ENCODE assay signal across 11 mouse cellular contexts in the genomic region with DNA sequence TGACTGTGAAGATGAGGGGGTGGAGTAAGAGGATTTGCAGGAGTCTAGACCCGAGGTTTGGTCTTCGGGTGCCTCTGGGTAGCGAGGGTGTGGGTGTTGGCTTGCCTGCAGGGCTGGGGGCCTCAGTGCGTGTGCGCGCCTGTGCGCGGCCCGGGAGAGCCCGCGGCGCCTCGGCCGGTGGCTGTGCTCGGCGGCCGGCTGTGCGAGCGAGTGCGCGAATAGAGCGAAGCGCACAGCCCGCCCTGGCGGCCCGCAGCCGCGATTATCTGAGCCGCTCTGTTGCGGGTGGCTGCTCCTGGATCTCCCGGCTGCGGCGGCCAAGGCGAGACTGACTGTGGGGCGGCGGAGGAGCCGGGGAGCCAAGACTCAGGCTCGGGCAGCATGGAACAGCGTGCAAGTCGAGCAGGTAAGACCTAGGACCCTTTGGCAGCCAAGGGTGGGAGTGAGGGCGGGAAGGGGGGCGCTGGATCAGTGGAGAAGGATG. TPM values are rescaled to one million over a fixed set of nuclear protein-coding genes. Genes with fewer than 3 reads are reported as not detected.
DNase-seq lines count a peak whose midpoint lies in the region; ATAC-seq and TF ChIP-seq lines count a peak whose summit lies in the region.
"Had no signal": no experiment of that assay in that cellular context is flagged by ENCODE, and none has a peak within 500 bp of the region (broad histone marks: within the 10 kb centered on the region; RNA-seq: fewer than 3 reads in every experiment).

No protein-coding gene starts in this region.

- H3K79me2 ChIP-seq in heart, adult 2 months (replicated peaks; ENCODE audit: control insufficient read depth, insufficient read depth, low read length) = no peaks in the 10 kb centered on the region

- no peaks in the 10 kb centered on the region for H3K9me3 ChIP-seq in heart, postnatal 0 days (replicated peaks; ENCODE audit: control insufficient read depth, low read length)
- no peaks in the 10 kb centered on the region for H3K9me3 ChIP-seq in midbrain, embryonic 13.5 days

- no peak overlapping the region for H3K9ac ChIP-seq in heart, postnatal 0 days (replicated peaks; ENCODE audit: low read depth, low read length)
- no peak overlapping the region for H3K9ac ChIP-seq in heart, adult 2 months (ENCODE audit: low read depth, low read length)
- no peak overlapping the region for H3K9ac ChIP-seq in midbrain, embryonic 13.5 days (replicated peaks)

- TF ChIP-seq POLR2A in heart, adult 2 months (IDR thresholded peaks at IDR 0.05; ENCODE audit: insufficient read depth, low read depth, low read length) = no peak

- H3K4me1 ChIP-seq in heart, postnatal 0 days (ENCODE audit: control insufficient read depth, insufficient read depth) = no peaks in the 10 kb centered on the region
- peaks cover 2% of the 10 kb centered on the region; the same call in 1 of the 2 replicates for H3K4me1 ChIP-seq in heart, adult 2 months (ENCODE audit: control insufficient read depth, insufficient read depth, low read length)
- H3K4me1 ChIP-seq in midbrain, embryonic 13.5 days (replicated peaks) = peaks cover 20% of the 10 kb centered on the region

- DNase-seq in heart, postnatal 0 days (ENCODE audit: low spot score) = no peak
- DNase-seq in heart, adult 2 months = no peak
- DNase-seq in embryo, embryonic 9.5 days (ENCODE audit: extremely low spot score) = peak; percentile 49
- DNase-seq in kidney, adult 11 months = peak; percentile 30
- DNase-seq in cerebellum, adult 11-12 months = no peak
- DNase-seq in cerebellum, adult 8-10 months = no peak
- DNase-seq: gastrocnemius, adult 2 months had no signal

- peak overlapping the region; percentile 0; the same call in 1 of the 2 replicates for H3K4me3 ChIP-seq in heart, postnatal 0 days (ENCODE audit: low read depth, low read length)
- no peak overlapping the region for H3K4me3 ChIP-seq in heart, adult 2 months
- H3K4me3 ChIP-seq in midbrain, embryonic 13.5 days (replicated peaks) = peak overlapping the region; percentile 16; the same call in 1 of the 2 replicates
- H3K4me3 ChIP-seq: gastrocnemius, adult 2 months had no signal

- intact Hi-C loops in heart, adult 2 months (cut with DNase I) = no loop called here

- no peak for ATAC-seq in heart, postnatal 0 days (ENCODE audit: insufficient read depth, low read depth)
- ATAC-seq in midbrain, embryonic 13.5 days = 0 out of 2 replicates have a peak, but pooled peaks have one; percentile 37
- no peak for ATAC-seq in cerebellum, adult (ENCODE audit: insufficient number of reproducible peaks, low FRiP score, low TSS enrichment)

- H3K27me3 ChIP-seq in heart, postnatal 0 days (ENCODE audit: control insufficient read depth, insufficient read depth, low read length) = peaks cover 99% of the 10 kb centered on the region
- H3K27me3 ChIP-seq in heart, adult 2 months (ENCODE audit: control insufficient read depth, insufficient read depth, low read length) = peaks cover 20% of the 10 kb centered on the region
- peaks cover 100% of the 10 kb centered on the region for H3K27me3 ChIP-seq in midbrain, embryonic 13.5 days

- 1% methylated on average over 40 of the region's 42 CpGs for WGBS in heart, postnatal 0 days
- 4% methylated on average over 42 of the region's 42 CpGs for WGBS in heart, adult 2 months
- whole genome bisulfite sequencing in midbrain, embryonic 13.5 days = under 1% methylated on average over 42 of the region's 42 CpGs

- TF ChIP-seq EP300 in heart, postnatal 0 days (IDR thresholded peaks at IDR 0.05; ENCODE audit: low read depth) = no peak
- TF ChIP-seq EP300 in heart, adult 2 months (IDR thresholded peaks at IDR 0.05; ENCODE audit: insufficient read depth, low read depth, low read length) = no peak

- TF ChIP-seq CTCF in heart, postnatal 0 days (IDR thresholded peaks at IDR 0.05; ENCODE audit: low read depth) = no peak
- TF ChIP-seq CTCF in heart, adult 2 months (IDR thresholded peaks at IDR 0.05) = no peak

- no peak overlapping the region for H3K27ac ChIP-seq in heart, postnatal 0 days (ENCODE audit: low read depth)
- H3K27ac ChIP-seq in heart, adult 2 months = no peak overlapping the region
- no peak overlapping the region for H3K27ac ChIP-seq in midbrain, embryonic 13.5 days
- H3K27ac ChIP-seq: gastrocnemius, adult 2 months had no signal

- no peaks in the 10 kb centered on the region for H3K36me3 ChIP-seq in heart, postnatal 0 days (replicated peaks; ENCODE audit: control insufficient read depth, insufficient read depth, low read length)
- H3K36me3 ChIP-seq in heart, adult 2 months (ENCODE audit: control insufficient read depth, insufficient read depth, low read length) = no peaks in the 10 kb centered on the region
- H3K36me3 ChIP-seq in midbrain, embryonic 13.5 days = no peaks in the 10 kb centered on the region

- no peak overlapping the region for H3K4me2 ChIP-seq in heart, postnatal 0 days (ENCODE audit: low read depth, low read length)
- peak overlapping the region; percentile 27; the same call in 1 of the 2 replicates for H3K4me2 ChIP-seq in midbrain, embryonic 13.5 days (replicated peaks)

RNA-seq across cellular contexts. Expression of a gene that starts 9.3 kb away (rescaled TPM):
- not detected in 2 replicates for total RNA-seq in heart, postnatal 0 days (2014; rRNA removed; ENCODE audit: low replicate concordance)
- not detected in 2 replicates for polyA plus RNA-seq in heart, postnatal 0 days (2015; fragmentation: Nextera tagmentation; extraction: Ambion mirVana)
- total RNA-seq in heart, adult 2 months (2021) = not detected
- not detected in 2 replicates for polyA plus RNA-seq in heart, adult 2 months (2012; rRNA removed)
- polyA plus RNA-seq in midbrain, embryonic 13.5 days (2015; fragmentation: Nextera tagmentation; extraction: Ambion mirVana) = 0.63 and 1.0 TPM in 2 replicates
- total RNA-seq: gastrocnemius, adult 2 months; liver, adult 2 months; neutrophil, adult 5-6 weeks had no signal
- polyA plus RNA-seq: liver, adult 2 months had no signal

Comparison
In these comparisons a context has a peak if more than half of its experiments do, and no peak if none do; other contexts are left out.
1. DNase-seq: peak in embryo, embryonic 9.5 days (single experiment) and kidney, adult 11 months (single experiment); none in heart, postnatal 0 days (single experiment), heart, adult 2 months (0 of 2), cerebellum, adult 11-12 months (single experiment) and cerebellum, adult 8-10 months (single experiment).